Mouse (Mus musculus) heart, adult 2 months (tissue): ENCODE measurements around the gene Cdkl5.

Experiments used
- CTCF ChIP-seq: fragments of 200-600 bp; IDR thresholded peaks from 2 replicates; pipeline ENCODE4 v1.8.1; 2022; ENCODE audit warnings: antibody characterized with exemption, mild to moderate bottlenecking, moderate library complexity
- POLR2A ChIP-seq: fragments of 200-500 bp; IDR thresholded peaks from 2 replicates; pipeline ENCODE4 v1.6.1; 2011; ENCODE audit warnings: mild to moderate bottlenecking, low read depth, low read length, control low read depth; ENCODE audit not compliant: insufficient read depth

DNA sequence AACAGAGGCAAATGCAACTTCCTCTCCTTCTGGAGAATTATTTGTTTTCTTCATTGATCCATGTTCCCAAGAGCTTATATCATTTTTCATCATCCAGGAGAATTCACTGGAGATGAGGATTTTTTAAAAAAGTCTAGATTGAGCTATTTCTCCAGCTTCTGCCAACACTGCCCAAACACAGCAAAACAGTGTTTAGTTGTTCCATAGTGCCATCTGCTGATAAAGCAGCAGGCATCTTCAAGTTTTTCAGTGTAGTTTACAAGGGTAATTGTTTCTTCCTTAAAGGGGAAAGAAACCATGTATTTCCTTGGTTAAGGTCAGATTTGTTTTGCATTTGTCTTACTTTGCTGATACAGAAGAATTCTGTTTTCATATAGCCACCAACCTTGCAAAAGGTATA, 35.7 kb upstream of the Cdkl5 start:
- TF ChIP-seq CTCF (peak; percentile 46), POLR2A (no peak)
